Mouse (Mus musculus) small intestine, adult 2 months (tissue): ENCODE measurements around the gene Baiap2.

Experiments
- CTCF ChIP-seq: fragments of 200-500 bp; IDR thresholded peaks from 2 replicates; pipeline ENCODE4 v1.5.1; 2012; ENCODE audit warnings: low read depth, mild to moderate bottlenecking, control low read depth, inconsistent platforms, low read length, moderate library complexity, mixed read lengths; ENCODE audit not compliant: insufficient replicate concordance, insufficient read length; ENCODE audit errors: extremely low read depth
- POLR2A ChIP-seq: fragments of 200-500 bp; IDR thresholded peaks from 2 replicates; pipeline ENCODE4 v1.6.1; 2012; ENCODE audit warnings: low read depth, mild to moderate bottlenecking, control low read depth, inconsistent platforms, low read length, moderate library complexity

- TF ChIP-seq POLR2A (no peak), CTCF (no peak)
Measured at GRCm38 (mm10) chr11:120040440-120040839, 97.9 kb downstream of the Baiap2 start.
